Comparison of ENCODE assay signal across 26 mouse cellular contexts in genomic region chr12:78678101-78678806, GRCm38 (mm10). TPM values are rescaled to one million over a fixed set of nuclear protein-coding genes. Genes with fewer than 3 reads are reported as not detected.
DNase-seq lines count a peak whose midpoint lies in the region; ATAC-seq and TF ChIP-seq lines count a peak whose summit lies in the region.
"Had no signal": no experiment of that assay in that cellular context is flagged by ENCODE, and none has a peak within 500 bp of the region (broad histone marks: within the 10 kb centered on the region; RNA-seq: fewer than 3 reads in every experiment).

No protein-coding gene starts in this region.

- H3K4me1 ChIP-seq in forebrain, postnatal 0 days (ENCODE audit: insufficient read depth): no peaks in the 10 kb centered on the region
- H3K4me1 ChIP-seq in forebrain, embryonic 10.5 days: no peaks in the 10 kb centered on the region
- peaks cover 7% of the 10 kb centered on the region for H3K4me1 ChIP-seq in liver, embryonic 13.5 days (replicated peaks)
- no peaks in the 10 kb centered on the region for H3K4me1 ChIP-seq in liver, postnatal 0 days (ENCODE audit: insufficient read depth)
- H3K4me1 ChIP-seq in limb, embryonic 10.5 days: no peaks in the 10 kb centered on the region
- H3K4me1 ChIP-seq: embryonic facial prominence, embryonic 12.5 days; forebrain, embryonic 12.5 days; heart, embryonic 12.5 days; hindbrain, embryonic 12.5 days had no signal

- no peaks in the 10 kb centered on the region for H3K27me3 ChIP-seq in forebrain, postnatal 0 days (ENCODE audit: insufficient read depth, low read length)
- H3K27me3 ChIP-seq in forebrain, embryonic 10.5 days (ENCODE audit: poor library complexity, severe bottlenecking): no peaks in the 10 kb centered on the region
- H3K27me3 ChIP-seq in liver, embryonic 13.5 days: no peaks in the 10 kb centered on the region
- no peaks in the 10 kb centered on the region for H3K27me3 ChIP-seq in liver, postnatal 0 days (ENCODE audit: insufficient read depth, low read length)
- no peaks in the 10 kb centered on the region for H3K27me3 ChIP-seq in limb, embryonic 10.5 days (ENCODE audit: low read depth, poor library complexity, severe bottlenecking)
- H3K27me3 ChIP-seq: embryonic facial prominence, embryonic 12.5 days; forebrain, embryonic 12.5 days; heart, embryonic 12.5 days; hindbrain, embryonic 12.5 days had no signal

- H3K27ac ChIP-seq in forebrain, postnatal 0 days (ENCODE audit: low read depth, low read length): no peak overlapping the region
- no peak overlapping the region for H3K27ac ChIP-seq in forebrain, embryonic 10.5 days
- H3K27ac ChIP-seq in liver, embryonic 13.5 days: no peak overlapping the region
- H3K27ac ChIP-seq in liver, postnatal 0 days (ENCODE audit: low read depth): no peak overlapping the region
- no peak overlapping the region for H3K27ac ChIP-seq in limb, embryonic 10.5 days
- H3K27ac ChIP-seq: embryonic facial prominence, embryonic 12.5 days; forebrain, embryonic 12.5 days; hindbrain, embryonic 12.5 days had no signal

- no peak for TF ChIP-seq CTCF in forebrain, postnatal 0 days (IDR thresholded peaks at IDR 0.05; ENCODE audit: low read depth)
- TF ChIP-seq CTCF in liver, postnatal 0 days (IDR thresholded peaks at IDR 0.05; ENCODE audit: low read depth): no peak

- DNase-seq in forebrain, postnatal 0 days: no peak
- DNase-seq in forebrain, embryonic 10.5 days (ENCODE audit: extremely low spot score, low spot score): no peak
- peak; percentile 12 for DNase-seq in brain, adult 2 months (ENCODE audit: low read depth, low spot score)
- DNase-seq in liver, embryonic 13.5 days: no peak
- DNase-seq in liver, postnatal 0 days: no peak
- DNase-seq in right cerebral cortex, postnatal 36 days (ENCODE audit: low spot score in 2 of 2): no peak
- no peak for DNase-seq in layer of hippocampus, postnatal 10 days (ENCODE audit: low spot score in 2 of 2)
- DNase-seq in limb, embryonic 10.5 days (ENCODE audit: low spot score): no peak
- DNase-seq: adrenal gland, postnatal 10 days; cerebellum, adult 11 months; cerebellum, adult 8-10 months; cerebellum, postnatal 14 days; gastrocnemius, postnatal 14 days had no signal

- ATAC-seq in forebrain, postnatal 0 days: 0 out of 2 replicates have a peak, but pooled peaks have one; percentile 23
- ATAC-seq in liver, embryonic 13.5 days (ENCODE audit: low read depth): peak; percentile 71
- ATAC-seq in liver, postnatal 0 days: 0 out of 2 replicates have a peak, but pooled peaks have one; percentile 15
- ATAC-seq: forebrain, embryonic 16.5 days; hindbrain, embryonic 16.5 days; inflammation-experienced regulatory T-cells, adult 6 months had no signal

- no peak overlapping the region for H3K4me3 ChIP-seq in forebrain, postnatal 0 days (ENCODE audit: low read depth, low read length)
- no peak overlapping the region for H3K4me3 ChIP-seq in forebrain, embryonic 10.5 days
- no peak overlapping the region for H3K4me3 ChIP-seq in liver, embryonic 13.5 days (replicated peaks)
- H3K4me3 ChIP-seq in liver, postnatal 0 days (ENCODE audit: low read depth, low read length): no peak overlapping the region
- no peak overlapping the region for H3K4me3 ChIP-seq in limb, embryonic 10.5 days
- H3K4me3 ChIP-seq: embryonic facial prominence, embryonic 12.5 days; forebrain, embryonic 12.5 days; heart, embryonic 12.5 days; hindbrain, embryonic 12.5 days had no signal

- H3K9ac ChIP-seq in forebrain, postnatal 0 days: no peak overlapping the region
- no peak overlapping the region for H3K9ac ChIP-seq in liver, embryonic 13.5 days
- no peak overlapping the region for H3K9ac ChIP-seq in liver, postnatal 0 days (replicated peaks)
- H3K9ac ChIP-seq: embryonic facial prominence, embryonic 12.5 days; forebrain, embryonic 12.5 days; heart, embryonic 12.5 days; hindbrain, embryonic 12.5 days had no signal

- no peaks in the 10 kb centered on the region for H3K36me3 ChIP-seq in forebrain, postnatal 0 days (ENCODE audit: insufficient read depth)
- no peaks in the 10 kb centered on the region for H3K36me3 ChIP-seq in forebrain, embryonic 10.5 days (replicated peaks)
- no peaks in the 10 kb centered on the region for H3K36me3 ChIP-seq in liver, embryonic 13.5 days
- no peaks in the 10 kb centered on the region for H3K36me3 ChIP-seq in liver, postnatal 0 days (replicated peaks; ENCODE audit: insufficient read depth, low read length)
- no peaks in the 10 kb centered on the region for H3K36me3 ChIP-seq in limb, embryonic 10.5 days
- H3K36me3 ChIP-seq: embryonic facial prominence, embryonic 12.5 days; forebrain, embryonic 12.5 days; heart, embryonic 12.5 days; hindbrain, embryonic 12.5 days had no signal

- 69% methylated on average over 5 of the region's 5 CpGs for WGBS in forebrain, postnatal 0 days
- WGBS in forebrain, embryonic 10.5 days: 90% methylated on average over 5 of the region's 5 CpGs
- 59% methylated on average over 5 of the region's 5 CpGs for WGBS in liver, embryonic 13.5 days (ENCODE audit: insufficient replicate concordance)
- 71% methylated on average over 5 of the region's 5 CpGs for WGBS in liver, postnatal 0 days (ENCODE audit: insufficient replicate concordance)
- 93% methylated on average over 5 of the region's 5 CpGs for WGBS in limb, embryonic 10.5 days

- TF ChIP-seq EP300 in liver, postnatal 0 days (IDR thresholded peaks at IDR 0.05; ENCODE audit: low read depth): no peak

- H3K9me3 ChIP-seq in forebrain, postnatal 0 days (ENCODE audit: low read length): no peaks in the 10 kb centered on the region
- no peaks in the 10 kb centered on the region for H3K9me3 ChIP-seq in forebrain, embryonic 10.5 days
- no peaks in the 10 kb centered on the region for H3K9me3 ChIP-seq in liver, embryonic 13.5 days (replicated peaks)
- H3K9me3 ChIP-seq in liver, postnatal 0 days (ENCODE audit: low read length): no peaks in the 10 kb centered on the region
- no peaks in the 10 kb centered on the region for H3K9me3 ChIP-seq in limb, embryonic 10.5 days (replicated peaks)
- H3K9me3 ChIP-seq: embryonic facial prominence, embryonic 12.5 days; forebrain, embryonic 12.5 days; heart, embryonic 12.5 days; hindbrain, embryonic 12.5 days had no signal

- H3K4me2 ChIP-seq in forebrain, postnatal 0 days (ENCODE audit: low read depth): no peak overlapping the region
- H3K4me2 ChIP-seq in liver, embryonic 13.5 days: no peak overlapping the region
- H3K4me2 ChIP-seq in liver, postnatal 0 days (ENCODE audit: low read depth, low read length): no peak overlapping the region
- H3K4me2 ChIP-seq: embryonic facial prominence, embryonic 12.5 days; forebrain, embryonic 12.5 days; heart, embryonic 12.5 days; hindbrain, embryonic 12.5 days had no signal

RNA-seq across cellular contexts. Expression of gene Fam71d, which starts 13.1 kb away (rescaled TPM):
- total RNA-seq in forebrain, postnatal 0 days (2014; rRNA removed): 0.77 TPM in 1 of 2 replicates, not detected in the other
- not detected in 2 replicates for polyA plus RNA-seq in forebrain, postnatal 0 days (2015; fragmentation: Nextera tagmentation; extraction: Ambion mirVana)
- not detected in 2 replicates for polyA plus RNA-seq in forebrain, embryonic 10.5 days (2016; fragmentation: Nextera tagmentation; extraction: Ambion mirVana)
- not detected in 2 replicates for polyA plus RNA-seq in liver, embryonic 13.5 days (2015; fragmentation: Nextera tagmentation; extraction: Ambion mirVana)
- not detected in 2 replicates for polyA plus RNA-seq in liver, postnatal 0 days (2015; fragmentation: Nextera tagmentation; extraction: Ambion mirVana)
- total RNA-seq in layer of hippocampus, postnatal 10 days (2021): 1 to 10 TPM; 2.3 to 2.4 TPM
- not detected in 2 replicates for polyA plus RNA-seq in limb, embryonic 10.5 days (2016; fragmentation: Nextera tagmentation; extraction: Ambion mirVana)
- total RNA-seq: ES-E14; gastrocnemius, adult 18-20 months; heart, adult 8-10 months; heart, postnatal 25 days had no signal
- polyA plus RNA-seq: C2C12; embryonic facial prominence, embryonic 12.5 days; heart, embryonic 12.5 days; heart, embryonic 16.5 days; inflammation-experienced regulatory T-cells, adult 6 months had no signal

Comparison
In these comparisons a context has a peak if more than half of its experiments do, and no peak if none do; other contexts are left out.
1. ATAC-seq: peak in every context shown above with its lines; median percentile 71 in liver, embryonic 13.5 days; 23 in forebrain, postnatal 0 days; 15 in liver, postnatal 0 days.